Mouse (Mus musculus): ENCODE results near the gene Dock10.

DNA sequence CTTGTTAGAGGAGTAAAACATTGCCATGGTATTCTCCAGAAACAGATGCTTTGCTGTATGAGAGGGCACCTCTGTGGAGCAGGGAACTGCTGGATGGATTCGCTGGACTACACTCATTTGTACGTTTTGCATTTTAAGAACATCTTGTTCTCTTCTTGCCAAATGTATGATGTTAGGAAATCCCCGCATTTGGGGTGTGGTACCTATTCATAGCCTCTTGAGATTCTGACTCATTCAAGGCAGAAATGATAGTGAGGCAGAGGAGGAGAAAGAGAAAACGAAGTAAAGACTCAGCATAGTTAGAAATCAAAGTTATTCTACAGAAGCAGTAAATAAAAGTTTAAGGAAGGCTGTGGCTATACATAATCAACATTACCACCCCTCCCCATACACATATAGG lies 262.0 kb downstream of the Dock10 start:
- TF ChIP-seq CEBPB (IDR thresholded peaks at IDR 0.05; ENCODE audit: insufficient read depth, poor library complexity, severe bottlenecking), result no peak
- no peak for TF ChIP-seq SRF (IDR thresholded peaks at IDR 0.05; ENCODE audit: control insufficient read depth, insufficient read length, low read depth)
- no peak for TF ChIP-seq USF1 (IDR thresholded peaks at IDR 0.05; ENCODE audit: low read depth)
- TF ChIP-seq MAX (IDR thresholded peaks at IDR 0.05; ENCODE audit: low read depth), result no peak
- TF ChIP-seq POLR2A (IDR thresholded peaks at IDR 0.05; ENCODE audit: insufficient read length, low read depth), result no peak
- TF ChIP-seq TCF12 (IDR thresholded peaks at IDR 0.05; ENCODE audit: insufficient read depth, poor library complexity, severe bottlenecking), result no peak
- TF ChIP-seq MYOD1 (IDR thresholded peaks at IDR 0.05; ENCODE audit: control insufficient read depth in 1 of 3, insufficient read length in 2 of 3, low read depth in 2 of 3), result no peak
- TF ChIP-seq MYOG (IDR thresholded peaks at IDR 0.05; ENCODE audit: control insufficient read depth in 1 of 3, insufficient read depth in 1 of 3, insufficient read length in 2 of 3, low read depth in 2 of 3), result no peak
- TF ChIP-seq TCF3 (IDR thresholded peaks at IDR 0.05; ENCODE audit: insufficient read length, low read depth), result no peak
